Mouse (Mus musculus): ENCODE measurements around the gene Kansl2.
"Not testable (repeated sequence)": the region's sequence is repeated elsewhere in the genome, so short reads cannot be mapped to it uniquely, and the experiment has no call there.

Kansl2 gene

DNA sequence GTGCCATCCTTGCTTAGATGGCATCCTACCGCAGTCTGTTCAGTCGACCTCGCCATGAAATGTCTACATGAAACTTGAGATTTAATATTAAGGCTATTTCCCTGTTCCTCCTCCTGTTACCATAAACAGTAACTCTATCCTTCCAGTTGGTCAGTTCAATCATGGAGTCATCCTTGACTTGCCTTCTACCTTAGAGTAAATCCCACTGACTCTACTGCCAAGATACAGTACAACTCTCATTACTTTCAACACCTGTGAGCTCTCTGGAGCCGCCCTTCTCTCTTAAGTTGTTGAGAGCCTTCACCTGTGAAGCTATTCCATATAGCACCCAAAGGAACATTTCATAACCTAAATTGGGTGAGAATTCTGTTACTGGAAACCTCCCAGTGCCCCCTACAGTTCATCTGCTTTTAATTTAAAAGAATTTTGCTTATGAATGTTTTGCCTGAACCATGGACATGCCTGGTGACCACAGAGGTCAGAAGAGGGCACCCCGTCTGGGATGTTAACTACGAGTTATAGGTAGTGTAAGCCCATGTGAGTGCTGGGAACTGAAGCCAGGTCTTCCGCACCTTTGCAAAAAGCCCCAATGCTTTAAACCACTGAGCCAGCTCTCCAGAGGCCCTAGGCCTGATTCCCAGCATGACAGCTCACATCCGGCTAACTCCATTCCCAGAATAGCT is 2.9 kb upstream of the Kansl2 start:
- DNase-seq (ENCODE audit: low spot score in 2 of 2) = no peak

DNA sequence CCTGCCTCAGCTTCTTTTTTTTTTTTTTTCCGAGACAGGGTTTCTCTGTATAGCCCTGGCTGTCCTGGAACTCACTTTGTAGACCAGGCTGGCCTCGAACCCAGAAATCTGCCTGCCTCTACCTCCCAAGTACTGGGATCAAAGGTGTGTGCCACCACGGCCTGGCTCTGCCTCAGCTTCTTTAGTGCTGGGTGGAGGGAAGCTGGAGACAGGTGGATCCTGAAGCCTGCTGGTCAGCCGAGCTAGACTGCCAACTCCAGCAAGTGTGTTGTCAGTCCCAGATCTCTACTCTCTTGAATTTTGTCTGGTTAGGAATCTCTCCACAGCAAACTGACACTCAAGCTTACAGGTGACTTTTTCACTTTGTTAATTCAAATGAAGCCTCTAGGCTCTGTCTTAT is 1.9 kb upstream of the Kansl2 start:
- DNase-seq (ENCODE audit: low spot score in 2 of 2) = no peak

DNA sequence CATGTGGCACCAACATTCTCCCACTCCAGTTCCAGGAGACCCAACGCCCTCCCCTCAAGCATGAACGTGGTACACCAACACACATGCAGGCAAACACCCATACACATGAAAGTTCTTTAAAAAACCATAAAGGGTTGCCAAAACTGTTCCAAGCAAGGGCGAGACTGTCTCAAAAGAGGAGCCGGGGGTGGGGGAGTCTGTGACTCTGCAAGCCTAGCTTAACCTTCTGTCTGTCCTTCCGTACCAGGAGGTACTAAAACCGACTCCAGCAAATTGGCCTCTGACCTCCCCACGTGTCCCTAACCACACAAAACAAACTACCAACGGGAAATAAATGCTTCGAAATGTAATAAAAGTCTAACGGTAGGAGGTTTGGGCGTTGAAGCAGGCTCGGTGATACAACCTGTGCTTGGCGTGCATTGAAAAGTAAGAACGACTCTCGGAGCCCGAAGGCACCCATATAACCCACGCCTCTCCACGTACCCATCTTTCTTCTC is 981 bp downstream of the Kansl2 start:
- DNase-seq (ENCODE audit: low spot score in 2 of 2) = no peak

DNA sequence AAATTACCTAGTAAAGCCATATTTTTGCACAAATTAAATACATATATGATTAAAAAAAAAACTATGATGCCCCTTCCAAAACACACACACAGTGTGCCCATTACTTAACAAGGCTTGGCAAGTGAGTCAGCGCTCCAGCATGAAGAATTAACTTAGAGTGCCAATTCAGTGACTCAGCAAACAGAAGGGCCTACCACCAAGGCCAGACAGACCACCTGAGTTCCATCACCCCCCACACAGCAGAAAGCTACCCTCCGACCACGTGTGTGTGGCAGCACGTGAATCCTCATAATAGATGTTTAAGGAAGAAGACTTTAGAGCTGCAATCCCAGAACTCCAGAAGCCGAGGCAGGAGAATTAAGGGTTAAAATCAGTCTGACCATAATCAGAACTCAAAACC is 1.8 kb downstream of the Kansl2 start:
- no peak for DNase-seq (ENCODE audit: low spot score in 2 of 2)

DNA sequence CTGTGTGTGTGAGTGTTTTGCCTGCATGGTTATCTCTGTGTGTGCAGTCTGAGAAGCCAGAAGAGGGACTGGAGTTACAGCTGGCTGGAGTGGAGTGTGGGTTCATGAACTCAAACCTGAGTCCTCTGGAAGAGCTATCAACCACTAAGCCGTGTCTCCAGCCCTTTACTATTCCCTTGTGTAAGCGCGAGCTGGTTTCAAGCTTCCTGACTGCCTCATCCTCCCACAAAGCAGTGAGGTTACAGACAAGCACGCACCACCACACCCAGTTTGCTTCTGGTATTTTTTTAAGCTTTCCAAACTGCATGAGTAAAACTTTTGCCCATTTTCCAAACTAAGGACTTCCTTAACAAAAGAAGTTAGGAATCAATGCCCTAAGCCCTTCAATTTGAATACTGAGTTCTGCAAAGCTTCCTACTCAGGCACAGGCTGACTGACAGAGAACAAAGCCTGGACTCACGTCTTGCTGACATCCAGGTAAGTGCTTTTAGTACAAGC is 5.9 kb downstream of the Kansl2 start:
- DNase-seq (ENCODE audit: low spot score in 2 of 2) = no peak

DNA sequence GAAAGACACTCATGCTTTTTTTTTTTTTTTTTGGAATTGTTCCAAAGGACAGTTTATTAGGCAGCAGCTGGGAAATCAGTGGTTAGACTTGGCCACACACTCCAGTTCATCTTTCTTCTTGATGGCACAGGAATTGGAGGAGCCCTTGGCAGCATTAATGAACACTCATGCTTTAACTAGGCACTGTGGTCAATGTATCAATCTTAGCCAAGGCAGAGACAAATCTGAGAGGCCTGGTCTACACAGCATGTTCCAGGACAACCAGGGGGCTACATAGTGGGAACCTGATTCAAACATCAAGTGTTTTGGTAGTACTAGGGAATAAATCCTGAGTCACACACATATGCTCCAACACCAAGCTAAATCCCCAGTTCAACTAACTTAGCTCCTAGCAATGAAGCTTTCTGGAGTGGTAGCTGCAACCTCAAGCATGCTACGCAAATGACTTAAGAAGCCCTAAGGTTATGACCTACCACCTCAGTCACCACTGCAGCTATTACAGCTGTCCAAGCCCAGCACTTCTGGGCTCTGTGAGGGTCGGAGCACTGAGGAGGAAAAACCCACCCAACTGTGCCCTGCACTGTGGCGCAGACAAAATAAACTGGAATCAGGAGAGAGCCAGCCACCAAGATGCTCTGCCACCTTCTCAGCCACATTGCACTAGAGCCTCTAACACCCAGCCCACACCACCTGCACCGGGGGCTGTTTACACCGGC is 6.8 kb downstream of the Kansl2 start:
- DNase-seq (ENCODE audit: low spot score in 2 of 2) = no peak

DNA sequence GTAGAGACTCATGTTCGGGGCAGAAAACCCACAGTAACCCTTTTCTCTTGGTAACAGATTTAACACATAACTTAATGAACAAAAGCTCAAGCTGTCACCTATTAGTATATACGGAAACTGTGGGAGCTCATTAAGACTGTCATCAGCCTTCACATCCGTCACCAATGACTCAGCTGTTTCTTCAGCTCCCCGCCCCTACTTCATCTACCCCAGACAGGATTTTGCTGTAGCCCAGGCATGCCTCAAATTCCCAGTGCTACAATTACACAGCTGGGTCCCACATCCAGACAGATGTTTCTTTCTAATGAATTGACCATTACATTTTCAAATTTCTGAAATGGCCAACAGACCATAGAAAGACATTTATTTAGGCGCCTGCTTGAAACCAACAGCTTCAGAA is 8.0 kb downstream of the Kansl2 start:
- no peak for DNase-seq (ENCODE audit: low spot score in 2 of 2)

DNA sequence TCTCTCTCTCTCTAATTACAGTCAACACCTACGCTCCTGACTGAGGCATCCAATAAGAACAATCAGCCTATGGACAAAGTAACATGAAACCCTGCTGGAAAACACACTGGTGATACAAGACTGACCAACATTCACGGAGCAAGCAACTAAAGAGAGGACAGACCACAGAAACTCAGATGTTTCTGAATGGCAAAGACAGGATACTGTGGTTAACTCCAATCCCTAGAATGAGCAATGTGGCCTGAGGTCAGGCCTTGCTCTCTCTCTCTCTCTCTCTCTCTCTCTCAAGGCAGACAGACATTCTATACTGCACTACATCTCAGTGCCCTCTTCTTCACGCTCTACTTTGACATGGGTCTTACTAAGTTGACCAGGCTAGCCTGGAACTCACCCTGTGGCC is 12.8 kb downstream of the Kansl2 start:
- DNase-seq (ENCODE audit: low spot score in 2 of 2) = no peak

DNA sequence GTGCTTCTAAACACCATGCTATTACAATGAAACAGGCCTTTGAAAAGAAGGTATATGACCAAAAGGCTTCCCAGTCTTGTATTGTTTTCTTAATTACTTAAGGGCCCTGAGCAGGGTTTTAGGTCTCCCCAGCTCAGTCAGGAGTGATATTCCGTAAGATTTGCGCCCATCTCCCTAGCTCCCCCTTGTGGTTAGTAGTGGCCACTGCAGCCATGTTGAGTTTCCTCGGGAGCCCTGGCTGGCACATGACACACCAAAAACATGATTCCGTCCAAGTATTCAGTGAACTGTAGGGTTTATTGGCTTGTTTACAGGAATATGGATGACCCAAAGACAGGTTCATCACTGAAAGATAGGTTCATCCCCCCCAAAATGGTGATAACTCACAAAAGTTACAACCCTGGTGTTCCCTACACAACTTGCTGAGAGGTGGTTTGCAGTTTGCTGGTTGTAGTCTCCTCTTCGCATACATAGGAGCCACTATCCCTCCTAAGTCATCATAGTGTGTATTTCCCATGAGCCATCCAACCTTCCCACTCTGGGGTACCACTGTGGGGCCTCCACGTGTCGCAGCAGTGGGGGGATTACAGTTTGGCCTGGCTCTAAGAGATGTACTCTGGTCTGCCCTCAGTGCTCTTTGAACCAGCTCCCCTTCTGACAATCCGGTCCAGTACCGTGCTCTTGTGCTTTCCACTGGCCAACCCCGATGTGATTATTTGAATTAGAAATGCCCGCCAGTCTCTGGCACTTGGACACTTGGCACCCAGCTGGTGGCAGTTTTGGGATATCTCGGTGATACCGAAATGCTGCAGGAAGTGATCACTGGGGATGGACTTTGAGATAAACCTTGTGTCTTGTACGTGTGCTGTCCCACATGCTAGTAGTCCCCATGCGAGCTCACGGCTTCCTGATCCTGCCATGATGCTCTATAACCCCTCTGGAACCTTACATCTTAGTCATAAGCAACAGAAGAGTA is 16.4 kb downstream of the Kansl2 start:
- DNase-seq (ENCODE audit: low spot score in 2 of 2) = peak; percentile 62 to 86

DNA sequence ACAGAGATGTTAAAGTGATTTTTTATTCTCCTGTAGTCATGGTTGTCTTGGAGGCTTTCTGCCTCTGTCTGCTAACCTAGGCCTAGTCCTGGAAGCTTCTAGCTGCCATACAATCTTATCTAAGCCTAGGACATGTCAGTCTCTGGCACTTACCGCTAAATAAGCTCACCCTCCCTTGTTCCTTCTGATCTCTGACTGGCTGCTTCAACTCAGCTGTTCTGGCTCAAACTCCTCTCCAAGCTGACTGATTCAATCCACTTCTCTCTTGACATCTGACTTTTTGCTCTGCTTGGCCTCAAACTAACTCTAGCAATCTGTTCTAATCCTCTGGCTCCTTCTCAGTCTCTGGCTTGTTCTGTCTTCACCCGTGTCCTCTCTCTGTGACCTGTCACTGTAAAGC is 19.2 kb downstream of the Kansl2 start:
- not testable (repeated sequence) for DNase-seq (ENCODE audit: low spot score in 2 of 2)

DNA sequence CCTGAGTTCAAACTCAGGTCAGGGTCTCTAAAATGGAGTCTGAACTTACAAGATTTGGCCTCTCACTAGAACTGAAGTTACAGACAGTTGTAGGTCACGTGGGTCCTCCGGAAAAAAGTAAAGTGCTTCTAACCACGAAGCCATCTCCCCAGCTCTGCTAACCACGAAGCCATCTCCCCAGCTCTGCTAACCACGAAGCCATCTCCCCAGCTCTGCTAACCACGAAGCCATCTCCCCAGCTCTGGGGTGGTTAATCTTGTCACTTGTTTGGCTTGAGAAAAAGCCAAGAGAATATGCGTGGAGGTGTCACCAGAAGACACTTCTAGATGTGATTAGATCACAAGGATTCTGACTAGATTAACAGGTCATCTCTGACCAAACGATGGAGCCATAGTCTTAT is 19.9 kb downstream of the Kansl2 start:
- DNase-seq (ENCODE audit: low spot score in 2 of 2) = no peak

DNA sequence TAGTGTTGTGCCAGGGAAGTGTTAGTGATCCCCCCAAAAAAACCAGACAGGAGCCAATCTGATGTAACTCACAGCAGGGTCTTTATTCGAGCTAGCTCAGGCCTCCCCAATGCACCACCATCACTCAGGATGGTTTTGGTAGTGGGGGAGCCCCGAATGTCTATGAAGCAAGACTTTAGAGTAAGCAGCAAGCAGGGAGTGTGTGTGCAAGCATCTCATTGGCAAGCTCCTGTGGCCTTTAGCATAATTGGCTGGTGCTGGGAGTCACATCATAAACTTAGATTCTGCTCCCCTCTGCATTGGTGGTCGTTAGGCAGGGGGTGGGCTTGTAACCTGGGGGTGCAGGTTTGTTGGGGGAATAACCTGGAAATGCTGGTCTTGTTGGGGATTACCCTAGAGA is 20.4 kb downstream of the Kansl2 start:
- not testable (repeated sequence) for DNase-seq (ENCODE audit: low spot score in 2 of 2)

DNA sequence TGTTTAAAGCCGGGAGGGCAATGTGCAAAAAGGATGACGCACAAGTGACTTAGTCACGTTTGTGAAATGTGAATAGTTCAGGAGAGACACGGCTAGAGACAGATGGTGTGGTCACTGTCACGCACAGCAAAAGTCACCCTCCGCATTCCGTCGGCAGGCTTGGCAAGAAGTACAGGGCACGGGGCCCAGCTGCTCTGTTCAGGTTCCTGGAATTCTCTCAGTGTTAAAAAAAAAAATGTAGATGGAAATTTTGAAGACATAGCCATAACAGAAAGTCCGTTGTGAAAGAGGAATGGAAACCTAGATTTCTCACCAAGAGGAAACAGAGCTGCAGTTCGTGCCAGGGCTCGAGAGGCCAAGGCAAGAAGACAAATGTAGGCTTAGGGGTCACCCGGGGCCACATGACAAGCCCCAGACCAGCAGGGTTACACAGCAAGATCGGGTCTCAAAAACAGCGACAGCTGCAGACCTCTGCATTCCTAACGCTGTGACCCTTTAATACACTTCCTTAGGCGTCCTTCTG is 21.2 kb downstream of the Kansl2 start:
- peak in 1 of 2 experiments; percentile 68 for DNase-seq (ENCODE audit: low spot score in 2 of 2)

DNA sequence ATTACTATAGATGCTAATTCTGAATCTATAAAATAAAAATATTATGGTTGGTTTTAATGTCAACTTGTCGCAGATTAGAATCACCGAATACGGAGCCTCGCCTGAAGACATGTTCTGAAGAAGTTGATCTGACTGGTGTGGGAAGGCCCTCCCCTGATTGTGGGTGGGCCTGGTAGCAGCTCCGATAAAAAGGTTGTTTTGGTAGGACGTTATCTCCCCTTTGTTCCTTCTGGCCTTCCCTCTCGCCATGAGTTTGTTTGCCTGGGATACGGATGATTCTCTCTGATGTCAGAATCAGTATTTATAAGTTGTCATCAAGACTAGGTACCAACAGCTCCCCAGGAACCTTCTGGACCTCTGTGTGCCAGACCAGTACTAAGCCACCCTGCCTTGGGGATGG is 21.8 kb downstream of the Kansl2 start:
- DNase-seq (ENCODE audit: low spot score in 2 of 2) = no peak

DNA sequence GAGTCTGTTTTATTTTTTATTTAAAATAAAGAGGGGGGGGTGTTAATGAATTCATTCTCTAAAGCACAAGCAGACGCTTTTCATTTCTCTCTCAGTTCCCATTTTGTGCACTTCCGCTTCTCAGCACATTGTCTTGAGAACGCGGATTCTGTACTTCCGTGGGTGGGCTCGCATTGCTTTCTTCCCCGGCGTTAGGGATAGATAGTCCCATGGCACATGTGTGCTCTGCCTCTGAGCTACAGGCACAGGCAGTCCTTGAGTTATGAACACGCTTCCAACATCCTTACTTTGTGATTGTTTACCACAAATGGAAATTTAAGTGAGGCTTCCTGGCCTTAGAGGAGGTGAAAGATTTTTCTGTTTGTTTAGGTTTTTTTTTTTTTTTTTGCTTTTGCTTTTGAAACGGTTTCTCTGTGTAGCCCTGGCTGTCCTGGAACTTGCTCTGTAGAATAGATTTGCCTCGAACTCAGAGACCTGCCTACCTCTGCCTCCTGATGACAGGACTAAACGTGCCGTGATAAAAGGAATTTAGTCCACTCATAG is 22.6 kb downstream of the Kansl2 start:
- peak in 1 of 2 experiments; percentile 35 for DNase-seq (ENCODE audit: low spot score in 2 of 2)

DNA sequence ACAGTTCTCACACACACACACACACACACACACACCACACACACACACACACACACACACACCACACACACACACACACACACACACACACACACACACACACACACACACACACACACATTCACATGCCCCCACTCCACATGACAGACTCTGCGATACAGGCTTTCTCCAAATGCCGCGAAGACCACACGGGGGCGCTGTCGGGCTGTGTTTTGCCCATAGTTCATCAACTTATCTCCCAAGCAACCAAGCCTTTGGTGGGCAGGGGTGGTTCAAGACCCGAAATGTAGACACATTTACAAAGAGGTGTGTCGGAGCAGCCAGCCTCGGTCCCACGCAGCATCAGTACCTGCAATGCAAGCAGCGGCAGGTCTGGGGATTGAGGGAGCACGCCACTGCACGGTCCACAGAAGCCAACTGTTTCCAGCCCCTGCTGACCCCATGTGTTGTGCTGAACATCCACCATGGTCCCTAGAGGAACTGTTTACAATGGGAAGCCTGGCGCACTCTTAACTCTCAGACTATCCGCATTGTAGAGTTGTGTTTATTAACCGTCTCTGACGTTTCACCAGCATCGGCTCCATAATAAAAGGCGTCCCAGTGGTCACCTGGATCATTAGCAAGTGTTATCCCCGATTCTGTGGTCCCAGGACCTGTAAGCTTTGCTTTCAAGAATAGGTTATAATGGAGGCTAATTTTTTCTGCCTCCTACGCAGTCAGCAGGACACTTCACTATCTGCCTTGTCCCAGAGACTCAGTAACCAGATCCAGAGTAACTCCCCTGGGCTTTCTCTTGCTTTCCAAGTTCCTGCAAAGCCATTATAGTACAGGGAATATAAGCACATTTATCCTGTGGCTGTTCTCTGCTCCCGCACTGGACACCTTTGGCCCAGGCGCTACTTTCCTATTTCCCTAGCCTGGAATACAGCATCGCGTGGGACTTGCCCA is 23.4 kb downstream of the Kansl2 start:
- DNase-seq (ENCODE audit: low spot score in 2 of 2) = peak; percentile 80 to 93

DNA sequence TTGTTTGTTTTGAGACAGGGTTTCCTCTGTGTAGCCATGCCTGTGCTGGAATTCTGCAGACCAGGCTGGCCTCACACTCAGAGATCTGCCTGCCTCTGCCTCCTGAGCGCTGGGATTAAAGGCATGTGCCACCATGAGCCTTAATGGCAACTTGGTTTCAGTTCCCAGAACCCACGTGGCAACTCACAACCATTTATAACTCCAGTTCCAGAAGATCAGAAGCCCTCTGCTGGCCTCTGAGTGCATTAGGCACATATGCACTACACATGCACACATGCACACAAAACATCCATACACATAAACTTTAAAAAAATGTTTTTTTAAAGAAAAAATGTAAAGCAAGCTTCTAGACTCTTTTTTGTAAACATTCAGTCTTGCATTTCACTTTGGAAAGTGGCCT is 24.7 kb downstream of the Kansl2 start:
- DNase-seq (ENCODE audit: low spot score in 2 of 2) = no peak

DNA sequence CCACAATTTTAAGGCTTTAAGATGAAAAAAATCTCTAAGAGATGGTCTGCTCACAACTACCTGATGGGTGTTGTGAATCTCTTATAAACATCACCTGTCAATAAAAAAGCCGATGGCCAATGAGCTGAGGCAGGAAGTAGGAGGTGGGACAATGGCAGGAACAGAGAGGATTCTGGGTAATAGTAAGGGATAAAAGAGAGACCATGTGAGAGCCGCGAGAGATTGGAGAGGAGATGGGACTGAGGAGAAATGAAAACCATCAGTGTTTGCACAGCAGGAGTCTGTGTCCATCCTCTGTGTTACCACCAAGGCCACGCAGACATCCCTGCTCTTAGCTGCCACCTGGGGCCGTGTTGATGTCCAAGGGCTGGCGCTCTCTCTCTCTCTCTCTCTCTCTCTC is 26.7 kb downstream of the Kansl2 start:
- DNase-seq (ENCODE audit: low spot score in 2 of 2) = no peak

DNA sequence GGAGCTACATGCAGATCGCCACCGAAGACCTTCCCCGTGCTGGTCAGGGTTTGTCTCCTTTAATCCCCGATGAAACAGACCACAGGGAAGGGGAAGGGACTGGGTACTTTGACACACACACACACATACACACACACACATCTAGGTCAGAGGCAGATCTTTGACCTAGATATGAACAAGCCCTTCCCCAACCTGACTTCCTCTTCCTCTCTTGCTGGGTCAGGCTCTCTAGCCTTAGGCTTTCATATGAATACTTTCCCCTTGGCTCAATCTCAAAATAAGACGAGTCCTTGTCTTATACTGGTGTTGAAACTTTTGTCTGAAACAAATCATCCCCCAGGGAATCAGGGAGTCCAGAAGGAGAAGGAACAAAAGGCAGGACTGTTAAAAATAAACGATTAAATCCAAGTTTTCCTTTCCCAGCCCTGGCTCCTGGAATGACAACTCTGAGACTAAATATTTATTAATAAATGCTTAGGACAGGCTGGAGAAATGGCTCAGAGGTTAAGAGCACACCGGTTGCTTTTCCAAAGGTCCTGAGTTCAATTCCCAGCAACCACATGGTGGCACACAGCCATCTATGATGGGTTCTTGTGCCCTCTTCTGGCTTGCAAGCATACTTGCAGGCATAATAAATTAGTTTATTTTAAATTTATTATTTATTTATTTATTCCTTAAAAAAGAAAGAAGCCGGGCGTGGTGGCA is 27.7 kb downstream of the Kansl2 start:
- DNase-seq (ENCODE audit: low spot score in 2 of 2) = no peak

DNA sequence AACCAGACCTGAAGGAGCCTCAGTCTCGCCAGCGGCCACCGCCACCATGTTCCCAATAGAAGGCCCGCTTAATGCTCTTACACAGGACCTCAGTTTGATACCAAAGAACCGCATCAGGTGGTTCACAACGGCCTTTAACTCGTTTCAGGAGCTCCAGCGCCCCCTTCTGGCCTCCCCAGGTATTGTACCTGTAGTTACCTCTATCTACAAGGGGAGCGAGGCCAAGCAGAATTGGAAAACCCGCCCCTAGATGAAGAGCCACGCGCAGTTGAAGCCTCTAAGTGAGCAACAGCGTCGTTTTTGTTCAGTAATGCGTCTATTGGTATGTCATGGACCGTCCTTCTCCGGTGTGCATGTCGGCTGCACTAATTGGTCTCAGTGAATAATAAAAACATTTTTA is 29.6 kb downstream of the Kansl2 start:
- peak; percentile 79 to 94 for DNase-seq (ENCODE audit: low spot score in 2 of 2)
